Mouse (Mus musculus) B cell, adult 67 days (primary cell): ENCODE results near the gene Krt6b. TPM values are rescaled to one million over a fixed set of nuclear protein-coding genes. Genes with fewer than 3 reads are reported as not detected.

Experiments
- total RNA-seq, 2 experiments: library from RNA; stranded (reverse); gene quantifications; 4 replicates each; pipeline ENCODE4 v1.2.4; 2023

Krt6b gene
- total RNA-seq: not detected

DNA sequence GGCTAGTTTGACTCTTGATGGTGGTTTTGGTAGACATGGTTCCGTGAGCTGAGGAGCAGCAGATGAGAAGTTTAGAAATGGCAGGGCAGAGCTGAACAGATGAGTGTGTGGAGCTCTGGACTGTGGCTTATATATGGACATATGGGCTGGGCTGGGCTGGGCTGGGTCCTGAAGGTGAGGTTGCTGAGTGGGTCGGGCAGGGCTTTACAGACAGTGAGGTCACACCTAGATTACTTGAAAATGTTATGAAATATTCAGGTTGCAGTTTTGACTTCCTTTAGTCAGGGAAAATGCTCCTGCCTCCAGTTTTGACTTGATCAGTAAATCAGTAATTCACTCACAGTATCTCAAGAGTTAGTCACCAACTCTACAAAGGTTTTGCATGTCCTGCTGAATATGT, at the start of gene Krt6b:
Krt6b (minus strand) TSS at position 101 of the 400 bp plus-strand sequence.

DNA sequence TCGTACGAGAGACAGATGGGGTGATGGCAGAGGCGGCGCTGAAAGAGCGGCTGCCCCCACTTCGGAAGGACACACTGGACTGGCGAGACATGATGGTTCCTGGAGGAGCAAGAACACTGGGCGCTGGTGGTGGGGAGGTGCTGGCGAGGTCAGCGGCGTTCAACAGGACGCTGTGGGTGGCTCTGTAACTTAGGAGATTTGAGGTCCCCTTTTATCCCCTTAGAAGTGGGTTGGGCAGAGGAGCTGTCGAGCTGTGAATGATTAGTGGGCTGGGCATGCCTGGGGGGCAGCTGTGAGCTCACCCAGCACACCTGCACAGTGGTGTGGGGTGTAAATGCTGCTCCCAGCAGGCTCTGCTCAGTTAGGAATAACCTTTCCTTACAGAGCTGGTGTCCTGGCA, 32.6 kb upstream of the Krt6b start, which contains the start of gene Krt5:
Krt5 (minus strand) TSS at position 179 of the 400 bp plus-strand sequence.

DNA sequence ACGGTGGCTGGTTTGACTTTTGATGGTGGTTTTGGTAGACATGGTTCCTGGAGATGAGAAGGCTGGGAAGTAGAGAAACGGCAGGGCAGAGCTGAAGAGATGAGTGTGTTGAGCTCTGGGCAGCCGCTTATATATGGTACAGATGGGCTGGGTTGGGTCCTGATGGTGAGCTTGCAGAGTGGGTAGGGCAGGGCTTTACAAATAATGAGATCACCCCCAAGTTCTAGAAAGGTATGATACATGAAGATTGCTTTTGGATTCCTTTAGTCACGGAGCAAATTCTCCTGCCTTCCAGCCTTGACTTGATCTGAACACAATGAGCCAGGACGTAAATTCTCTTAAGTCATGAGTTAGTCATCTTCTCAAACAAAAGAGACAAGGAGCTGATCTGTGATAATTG, 14.1 kb upstream of the Krt6b start, which contains the start of gene Krt6a:
Krt6a (minus strand) TSS at position 101 of the 400 bp plus-strand sequence.

DNA sequence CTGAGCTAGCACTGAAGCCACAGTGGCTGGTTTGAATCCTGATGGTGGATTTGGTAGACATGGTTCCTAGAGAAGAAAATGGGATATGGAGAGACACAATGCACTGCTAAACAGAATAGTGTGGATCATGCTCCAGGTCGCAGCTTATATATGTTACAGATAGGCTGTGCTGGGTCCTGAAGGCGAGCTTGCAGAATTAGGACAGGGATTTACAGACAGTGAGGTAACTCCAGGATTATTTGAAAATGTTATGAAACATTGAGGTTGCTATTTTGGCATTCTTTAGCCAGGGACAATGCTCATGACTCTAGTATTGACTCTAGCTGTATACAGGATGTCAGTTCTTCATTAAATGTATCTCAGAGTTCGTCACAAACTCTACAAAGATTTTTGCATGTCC, 32.8 kb downstream of the Krt6b start, which contains the start of gene Gm5478:
Gm5478 (minus strand) TSS at position 101 of the 400 bp plus-strand sequence.

DNA sequence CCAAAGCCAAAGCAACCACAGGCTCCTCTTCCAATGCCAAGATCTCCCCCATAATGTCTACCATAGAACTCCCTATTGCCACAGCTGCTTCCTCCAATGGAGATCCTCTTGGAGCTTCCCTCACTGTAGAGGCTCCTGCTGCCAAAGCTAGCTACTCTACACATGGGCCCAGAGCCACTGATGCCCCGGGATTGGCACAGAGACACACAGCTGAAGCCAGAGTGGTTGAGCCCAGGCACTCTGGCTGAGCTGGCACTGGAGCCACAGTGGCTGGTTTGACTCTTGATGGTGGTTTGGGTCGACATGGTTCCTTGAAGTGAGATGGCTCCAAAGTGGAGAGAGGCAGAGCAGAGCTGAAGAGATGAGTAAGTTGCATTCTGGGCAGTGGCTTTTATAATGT, 52.2 kb downstream of the Krt6b start, which contains the start of gene Gm5414:
Gm5414 (minus strand) TSS at position 305 of the 400 bp plus-strand sequence.

Other genes starting within 250 kb of the Krt6b start
- gene Krt87, start 241.5 kb downstream of the Krt6b start, total RNA-seq: not detected
- gene Krt88, start 232.5 kb downstream of the Krt6b start, total RNA-seq: not detected
- not detected for gene Krt81, start 216.5 kb downstream of the Krt6b start, total RNA-seq
- gene Krt86, start 206.8 kb downstream of the Krt6b start, total RNA-seq: not detected
- not detected for gene Krt83, start 188.8 kb downstream of the Krt6b start, total RNA-seq
- gene Gm49425, start 163.0 kb downstream of the Krt6b start, total RNA-seq: not detected
- gene Krt84, start 147.5 kb downstream of the Krt6b start, total RNA-seq: not detected
- not detected for gene Krt82, start 129.6 kb downstream of the Krt6b start, total RNA-seq
- gene Krt90, start 117.3 kb downstream of the Krt6b start, total RNA-seq: not detected
- gene Krt75, start 106.4 kb downstream of the Krt6b start, total RNA-seq: not detected
- not detected for gene Gm5414, start 52.1 kb downstream of the Krt6b start, total RNA-seq
- gene Gm5478, start 32.9 kb downstream of the Krt6b start, total RNA-seq: not detected
- not detected for gene Krt6a, start 14.0 kb upstream of the Krt6b start, total RNA-seq
- not detected for gene Krt5, start 32.6 kb upstream of the Krt6b start, total RNA-seq
- gene Krt71, start 62.8 kb upstream of the Krt6b start, total RNA-seq: not detected
- gene Krt72, start 106.2 kb upstream of the Krt6b start, total RNA-seq: not detected
- not detected for gene Krt73, start 122.1 kb upstream of the Krt6b start, total RNA-seq
- not detected for gene Krt2, start 137.9 kb upstream of the Krt6b start, total RNA-seq
- gene Krt1, start 170.5 kb upstream of the Krt6b start, total RNA-seq: not detected
- not detected for gene Krt77, start 189.4 kb upstream of the Krt6b start, total RNA-seq
- gene Krt76, start 212.6 kb upstream of the Krt6b start, total RNA-seq: not detected
- gene Krt4, start 244.4 kb upstream of the Krt6b start, total RNA-seq: not detected